Mouse (Mus musculus) testis, adult 2 months (tissue): ENCODE measurements around the gene Atrnl1. TPM values are rescaled to one million over a fixed set of nuclear protein-coding genes. Genes with fewer than 3 reads are reported as not detected.

Experiments used
- H3K27ac ChIP-seq: fragments of 200-500 bp; 2 replicates; pipeline ENCODE4 v1.5.1; 2012; ENCODE audit warnings: low read depth, low read length; ENCODE audit not compliant: control insufficient read depth, insufficient read depth
- H3K27me3 ChIP-seq: fragments of 200-500 bp; 2 replicates; pipeline ENCODE4 v1.6.1; 2012; ENCODE audit warnings: mild to moderate bottlenecking, low read length, moderate library complexity; ENCODE audit not compliant: control insufficient read depth, insufficient read depth
- H3K36me3 ChIP-seq: fragments of 200-500 bp; 2 replicates; pipeline ENCODE4 v1.6.1; 2012; ENCODE audit warnings: mild to moderate bottlenecking, low read length; ENCODE audit not compliant: control insufficient read depth, insufficient read depth
- H3K4me1 ChIP-seq: fragments of 200-500 bp; 2 replicates; pipeline ENCODE4 v1.6.1; 2012; ENCODE audit warnings: low read length; ENCODE audit not compliant: control insufficient read depth, insufficient read depth
- H3K4me3 ChIP-seq: fragments of 200-500 bp; 2 replicates; pipeline ENCODE4 v1.5.1; 2012; ENCODE audit warnings: low read depth, mild to moderate bottlenecking, low read length, moderate library complexity, mixed read lengths; ENCODE audit not compliant: control insufficient read depth
- CTCF ChIP-seq: fragments of 200-500 bp; IDR thresholded peaks from 2 replicates; pipeline ENCODE4 v1.5.1; 2012; ENCODE audit warnings: low read depth, mild to moderate bottlenecking, inconsistent platforms, low read length, moderate library complexity; ENCODE audit not compliant: control insufficient read depth, insufficient read depth, insufficient replicate concordance
- POLR2A ChIP-seq: fragments of 200-500 bp; IDR thresholded peaks from 2 replicates; pipeline ENCODE4 v1.6.1; 2012; ENCODE audit warnings: low read depth, mild to moderate bottlenecking, inconsistent platforms, low read length, moderate library complexity; ENCODE audit not compliant: control insufficient read depth
- polyA plus RNA-seq: library from polyadenylated mRNA; depleted of rRNA; stranded (reverse); fragments of >200 nt; gene quantifications from 2 replicates; pipeline ENCODE4 v1.2.3, GENCODE M21; 2012

Atrnl1 gene
- polyA plus RNA-seq, 1 experiment = 3.8 TPM

GRCm38 (mm10) chr19:58123620-58124019 lies 512.8 kb downstream of the Atrnl1 start:
- Histone ChIP-seq H3K36me3 (no peaks in the 10 kb centered on the region), H3K27me3 (no peaks in the 10 kb centered on the region), H3K27ac (no peak overlapping the region), H3K4me3 (no peak overlapping the region), H3K4me1 (peaks cover 4% of the 10 kb centered on the region)
- TF ChIP-seq POLR2A (no peak), CTCF (no peak)

- TF ChIP-seq CTCF (no peak), POLR2A (no peak)
- Histone ChIP-seq H3K4me1 (peaks cover 1% of the 10 kb centered on the region), H3K36me3 (no peaks in the 10 kb centered on the region), H3K27ac (no peak overlapping the region), H3K4me3 (no peak overlapping the region), H3K27me3 (no peaks in the 10 kb centered on the region)
Measured at GRCm38 (mm10) chr19:58124566-58124965, 513.7 kb downstream of the Atrnl1 start.

GRCm38 (mm10) chr19:58125010-58125409 lies 514.2 kb downstream of the Atrnl1 start:
- Histone ChIP-seq H3K27me3 (no peaks in the 10 kb centered on the region), H3K4me1 (no peaks in the 10 kb centered on the region), H3K36me3 (no peaks in the 10 kb centered on the region), H3K4me3 (no peak overlapping the region), H3K27ac (no peak overlapping the region)
- TF ChIP-seq POLR2A (no peak), CTCF (no peak)

GRCm38 (mm10) chr19:58131896-58132295 lies 521.1 kb downstream of the Atrnl1 start:
- Histone ChIP-seq H3K4me1 (no peaks in the 10 kb centered on the region), H3K27ac (no peak overlapping the region), H3K4me3 (no peak overlapping the region), H3K36me3 (no peaks in the 10 kb centered on the region), H3K27me3 (no peaks in the 10 kb centered on the region)
- TF ChIP-seq POLR2A = no peak
- no peak for TF ChIP-seq CTCF

- TF ChIP-seq POLR2A (no peak), CTCF (no peak)
- H3K4me1 ChIP-seq = no peaks in the 10 kb centered on the region
- H3K27ac ChIP-seq = no peak overlapping the region
- no peaks in the 10 kb centered on the region for H3K27me3 ChIP-seq
- no peak overlapping the region for H3K4me3 ChIP-seq
- H3K36me3 ChIP-seq = no peaks in the 10 kb centered on the region
Measured at GRCm38 (mm10) chr19:58140191-58140784, 529.5 kb downstream of the Atrnl1 start.

- no peaks in the 10 kb centered on the region for H3K27me3 ChIP-seq
- no peak overlapping the region for H3K27ac ChIP-seq
- no peak overlapping the region for H3K4me3 ChIP-seq
- H3K36me3 ChIP-seq = no peaks in the 10 kb centered on the region
- TF ChIP-seq POLR2A (no peak), CTCF (no peak)
- no peaks in the 10 kb centered on the region for H3K4me1 ChIP-seq
Measured at GRCm38 (mm10) chr19:58143853-58144454, 533.1 kb downstream of the Atrnl1 start.

GRCm38 (mm10) chr19:58145521-58145920 lies 534.7 kb downstream of the Atrnl1 start:
- Histone ChIP-seq H3K36me3 (no peaks in the 10 kb centered on the region), H3K4me3 (no peak overlapping the region), H3K27ac (no peak overlapping the region), H3K27me3 (no peaks in the 10 kb centered on the region), H3K4me1 (no peaks in the 10 kb centered on the region)
- TF ChIP-seq POLR2A = no peak
- TF ChIP-seq CTCF = no peak
